Mouse (Mus musculus): ENCODE data around the gene Arl2. TPM values are rescaled to one million over a fixed set of nuclear protein-coding genes. Genes with fewer than 3 reads are reported as not detected.

Arl2 gene
- polyA plus RNA-seq, 1 experiment from 2014 or later: 61.8 TPM

- H3K27ac ChIP-seq (ENCODE audit: low read depth, low read length): peak overlapping the region; percentile 97
- peaks cover 17% of the 10 kb centered on the region for H3K36me3 ChIP-seq (ENCODE audit: control insufficient read depth, insufficient read depth, low read length)
- H3K4me3 ChIP-seq (ENCODE audit: low read depth, low read length): peak overlapping the region; percentile 73
- ATAC-seq (replicated peaks; ENCODE audit: insufficient number of reproducible peaks, low FRiP score, low TSS enrichment): no peak
- peak overlapping the region; percentile 72 for H3K4me2 ChIP-seq
- WGBS (ENCODE audit: insufficient replicate concordance): 3% methylated on average over 8 of the region's 8 CpGs
- no peaks in the 10 kb centered on the region for H3K9me3 ChIP-seq (replicated peaks; ENCODE audit: control insufficient read depth, low read length)
- H3K4me1 ChIP-seq (ENCODE audit: control insufficient read depth, insufficient read depth, low read length): peaks cover 15% of the 10 kb centered on the region; the same call in 1 of the 2 replicates
- peak overlapping the region; percentile 92 for H3K9ac ChIP-seq (ENCODE audit: low read depth, low read length)
- no peaks in the 10 kb centered on the region for H3K27me3 ChIP-seq (ENCODE audit: control insufficient read depth, insufficient read depth, low read length)
Measured at GRCm38 (mm10) chr19:6118677-6119185, 22.6 kb downstream of the Arl2 start.

- Histone ChIP-seq H3K9ac (ENCODE audit: low read depth, low read length) (peak within 1 kb of the TSS; percentile 92), H3K27me3 (ENCODE audit: control insufficient read depth, insufficient read depth, low read length) (no peaks in the 10 kb centered on the region), H3K9me3 (replicated peaks; ENCODE audit: control insufficient read depth, low read length) (no peaks in the 10 kb centered on the region), H3K4me2 (peak within 1 kb of the TSS; percentile 72), H3K4me1 (ENCODE audit: control insufficient read depth, insufficient read depth, low read length) (peaks cover 15% of the 10 kb centered on the region; the same call in 1 of the 2 replicates), H3K36me3 (ENCODE audit: control insufficient read depth, insufficient read depth, low read length) (peaks cover 17% of the 10 kb centered on the region), H3K27ac (ENCODE audit: low read depth, low read length) (peak within 1 kb of the TSS; percentile 97), H3K4me3 (ENCODE audit: low read depth, low read length) (peak within 1 kb of the TSS; percentile 73)
- under 1% methylated on average over 76 of the region's 77 CpGs for WGBS (ENCODE audit: insufficient replicate concordance)
- peak; percentile 73 for ATAC-seq (replicated peaks; ENCODE audit: insufficient number of reproducible peaks, low FRiP score, low TSS enrichment)
Measured at GRCm38 (mm10) chr19:6117986-6118676, 23.2 kb downstream of the Arl2 start, which contains the start of gene Sac3d1. Sac3d1 (minus strand) TSS chr19:6118650.

- 3% methylated on average over 32 of the region's 32 CpGs for WGBS (ENCODE audit: insufficient replicate concordance)
- Histone ChIP-seq H3K4me2 (peak overlapping the region; percentile 72), H3K9ac (ENCODE audit: low read depth, low read length) (peak overlapping the region; percentile 92), H3K4me3 (ENCODE audit: low read depth, low read length) (peak overlapping the region; percentile 73), H3K9me3 (replicated peaks; ENCODE audit: control insufficient read depth, low read length) (no peaks in the 10 kb centered on the region), H3K36me3 (ENCODE audit: control insufficient read depth, insufficient read depth, low read length) (peaks cover 19% of the 10 kb centered on the region), H3K27ac (ENCODE audit: low read depth, low read length) (peak overlapping the region; percentile 97), H3K27me3 (ENCODE audit: control insufficient read depth, insufficient read depth, low read length) (no peaks in the 10 kb centered on the region), H3K4me1 (ENCODE audit: control insufficient read depth, insufficient read depth, low read length) (peaks cover 15% of the 10 kb centered on the region; the same call in 1 of the 2 replicates)
- no peak for ATAC-seq (replicated peaks; ENCODE audit: insufficient number of reproducible peaks, low FRiP score, low TSS enrichment)
Measured at GRCm38 (mm10) chr19:6117346-6117985, 23.9 kb downstream of the Arl2 start.

GRCm38 (mm10) chr19:6116113-6116850 is 25.1 kb downstream of the Arl2 start:
- Histone ChIP-seq H3K4me1 (ENCODE audit: control insufficient read depth, insufficient read depth, low read length) (peaks cover 10% of the 10 kb centered on the region; the same call in 1 of the 2 replicates), H3K4me2 (peak overlapping the region; percentile 72), H3K36me3 (ENCODE audit: control insufficient read depth, insufficient read depth, low read length) (peaks cover 19% of the 10 kb centered on the region), H3K9me3 (replicated peaks; ENCODE audit: control insufficient read depth, low read length) (no peaks in the 10 kb centered on the region), H3K4me3 (ENCODE audit: low read depth, low read length) (peak overlapping the region; percentile 73; the same call in 1 of the 2 replicates), H3K9ac (ENCODE audit: low read depth, low read length) (peak overlapping the region; percentile 59; the same call in 1 of the 2 replicates), H3K27ac (ENCODE audit: low read depth, low read length) (no peak overlapping the region), H3K27me3 (ENCODE audit: control insufficient read depth, insufficient read depth, low read length) (no peaks in the 10 kb centered on the region)
- ATAC-seq (replicated peaks; ENCODE audit: insufficient number of reproducible peaks, low FRiP score, low TSS enrichment): no peak
- 90% methylated on average over 14 of the region's 15 CpGs for WGBS (ENCODE audit: insufficient replicate concordance)

GRCm38 (mm10) chr19:6113116-6113515 is 28.2 kb downstream of the Arl2 start:
- Histone ChIP-seq H3K4me3 (ENCODE audit: low read depth, low read length) (no peak overlapping the region), H3K27ac (ENCODE audit: low read depth, low read length) (no peak overlapping the region), H3K27me3 (ENCODE audit: control insufficient read depth, insufficient read depth, low read length) (no peaks in the 10 kb centered on the region), H3K9me3 (replicated peaks; ENCODE audit: control insufficient read depth, low read length) (no peaks in the 10 kb centered on the region), H3K4me1 (ENCODE audit: control insufficient read depth, insufficient read depth, low read length) (peaks cover 10% of the 10 kb centered on the region; the same call in 1 of the 2 replicates), H3K4me2 (no peak overlapping the region), H3K36me3 (ENCODE audit: control insufficient read depth, insufficient read depth, low read length) (peaks cover 19% of the 10 kb centered on the region), H3K9ac (ENCODE audit: low read depth, low read length) (no peak overlapping the region)
- 61% methylated on average over 6 of the region's 6 CpGs for WGBS (ENCODE audit: insufficient replicate concordance)
- ATAC-seq (replicated peaks; ENCODE audit: insufficient number of reproducible peaks, low FRiP score, low TSS enrichment): no peak

- WGBS (ENCODE audit: insufficient replicate concordance): 80% methylated on average over 7 of the region's 7 CpGs
- H3K27ac ChIP-seq (ENCODE audit: low read depth, low read length): no peak within 1 kb of the TSS; the same call in 1 of the 2 replicates
- no peak for ATAC-seq (replicated peaks; ENCODE audit: insufficient number of reproducible peaks, low FRiP score, low TSS enrichment)
- no peaks in the 10 kb centered on the region for H3K9me3 ChIP-seq (replicated peaks; ENCODE audit: control insufficient read depth, low read length)
- no peak within 1 kb of the TSS for H3K4me3 ChIP-seq (ENCODE audit: low read depth, low read length)
- H3K4me1 ChIP-seq (ENCODE audit: control insufficient read depth, insufficient read depth, low read length): no peaks in the 10 kb centered on the region
- 0 out of 2 replicates have a peak within 1 kb of the TSS, but pooled peaks have one; percentile 22 for H3K9ac ChIP-seq (ENCODE audit: low read depth, low read length)
- no peaks in the 10 kb centered on the region for H3K27me3 ChIP-seq (ENCODE audit: control insufficient read depth, insufficient read depth, low read length)
- H3K4me2 ChIP-seq: no peak within 1 kb of the TSS; the same call in 1 of the 2 replicates
- no peaks in the 10 kb centered on the region for H3K36me3 ChIP-seq (ENCODE audit: control insufficient read depth, insufficient read depth, low read length)
Measured at GRCm38 (mm10) chr19:6105586-6105985, 35.8 kb downstream of the Arl2 start, which contains the start of gene Naaladl1. Naaladl1 (plus strand) TSS chr19:6105782.

GRCm38 (mm10) chr19:6104476-6104875 is 36.9 kb downstream of the Arl2 start:
- no peak overlapping the region for H3K4me3 ChIP-seq (ENCODE audit: low read depth, low read length)
- H3K9me3 ChIP-seq (replicated peaks; ENCODE audit: control insufficient read depth, low read length): no peaks in the 10 kb centered on the region
- WGBS (ENCODE audit: insufficient replicate concordance): 58% methylated on average over 4 of the region's 4 CpGs
- H3K27ac ChIP-seq (ENCODE audit: low read depth, low read length): no peak overlapping the region
- no peak for ATAC-seq (replicated peaks; ENCODE audit: insufficient number of reproducible peaks, low FRiP score, low TSS enrichment)
- H3K4me1 ChIP-seq (ENCODE audit: control insufficient read depth, insufficient read depth, low read length): no peaks in the 10 kb centered on the region
- no peak overlapping the region for H3K4me2 ChIP-seq
- 0 out of 2 replicates have a peak overlapping the region, but pooled peaks have one; percentile 22 for H3K9ac ChIP-seq (ENCODE audit: low read depth, low read length)
- no peaks in the 10 kb centered on the region for H3K36me3 ChIP-seq (ENCODE audit: control insufficient read depth, insufficient read depth, low read length)
- no peaks in the 10 kb centered on the region for H3K27me3 ChIP-seq (ENCODE audit: control insufficient read depth, insufficient read depth, low read length)

Measured in heart, embryonic 11.5 days (tissue).